Mouse (Mus musculus) lung, postnatal 0 days (tissue): Measurements from ENCODE around the gene Olfr593.
"Not testable (repeated sequence)": the region's sequence is repeated elsewhere in the genome, so short reads cannot be mapped to it uniquely, and the experiment has no call there.

ENCODE experiments used
- CTCF ChIP-seq: IDR thresholded peaks from 2 replicates; pipeline ENCODE4 v1.5.1; 2016; ENCODE audit warnings: antibody characterized with exemption, mild to moderate bottlenecking
- EP300 ChIP-seq: IDR thresholded peaks from 2 replicates; pipeline ENCODE4 v1.6.1; 2016; ENCODE audit warnings: antibody characterized with exemption, mild to moderate bottlenecking, control low read depth

DNA sequence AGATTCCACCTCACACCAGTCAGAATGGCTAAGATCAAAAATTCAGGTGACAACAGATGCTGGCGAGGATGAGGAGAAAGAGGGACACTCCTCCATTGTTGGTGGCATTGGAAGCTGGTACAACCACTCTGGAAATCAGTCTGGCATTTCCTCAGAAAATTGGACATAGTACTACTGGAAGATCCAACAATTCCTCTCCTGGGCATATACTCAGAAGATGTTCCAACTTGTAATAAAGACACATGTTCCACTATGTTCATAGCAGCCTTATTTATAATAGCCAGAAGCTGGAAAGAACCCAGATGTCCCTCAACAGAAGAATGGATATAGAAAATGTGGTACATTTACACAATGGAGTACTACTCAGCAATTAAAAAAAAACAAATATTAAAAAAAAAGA, 27.2 kb upstream of the Olfr593 start, which contains the start of gene Olfr592:
- TF ChIP-seq CTCF, EP300: not testable (repeated sequence)
